Mouse (Mus musculus) left cerebral cortex, adult 2 months (tissue): ENCODE results near the gene Ggact. TPM values are rescaled to one million over a fixed set of nuclear protein-coding genes. Genes with fewer than 3 reads are reported as not detected.

Experiments used
- DNase-seq, 2 experiments: peaks; one replicate each; pipeline ENCODE4 v3.0.0; 2021 to 2022; ENCODE audit warnings: low spot score in 2 of 2, mixed read lengths in 1 of 2; ENCODE audit errors: extremely low spot score in 1 of 2
- H3K27ac ChIP-seq: fragments of 200-600 bp; 2 replicates; pipeline ENCODE4 v1.8.1; 2022
- H3K4me3 ChIP-seq: fragments of 200-600 bp; 2 replicates; pipeline ENCODE4 v1.8.1; 2022
- CTCF ChIP-seq: fragments of 200-600 bp; IDR thresholded peaks from 2 replicates; pipeline ENCODE4 v1.8.1; 2022; ENCODE audit warnings: antibody characterized with exemption, mild to moderate bottlenecking, moderate library complexity
- intact Hi-C: fragments of 180-260 bp; cut with DNase I; formaldehyde crosslinking; loops from one replicate; pipeline ENCODE4 v1.15.1; 2025
- total RNA-seq, 2 experiments: library from RNA; stranded (reverse); gene quantifications; 2 replicates each; pipeline ENCODE4 v1.2.3; 2021

Gene Ggact
- total RNA-seq, 2 experiments from 2014 or later, result 29.8 to 29.9 TPM

GRCm38 (mm10) chr14:122876723-122877122 is 36.8 kb downstream of the Ggact start:
- intact Hi-C loops, result loop anchor here (1.0 to 5.0 kb wide), 4 partner anchors 344 to 653 kb away; partner anchors contain the start of gene Pcca
- Histone ChIP-seq H3K4me3 (no peak overlapping the region), H3K27ac (no peak overlapping the region)
- TF ChIP-seq CTCF, result no peak
- DNase-seq, result no peak

DNA sequence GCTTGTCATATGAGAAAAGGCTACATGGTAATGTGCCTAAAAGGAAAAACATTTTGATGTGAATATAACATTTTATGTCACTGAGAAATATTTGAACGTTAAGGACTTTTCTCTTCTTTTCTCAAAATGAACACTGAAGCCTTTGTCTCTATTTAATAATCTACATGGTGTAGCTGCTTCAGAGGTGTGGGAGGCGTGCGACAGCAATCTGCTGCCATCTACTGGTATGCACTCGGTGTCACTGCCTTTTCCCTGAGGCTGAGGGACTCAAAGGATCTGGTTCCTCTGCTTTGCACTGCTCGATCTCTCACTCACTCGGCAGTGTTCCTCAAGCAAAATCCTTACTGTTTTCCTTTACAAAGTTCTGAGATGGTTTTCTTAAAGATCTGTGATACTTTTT is 37.4 kb downstream of the Ggact start:
- peak; percentile 99 for TF ChIP-seq CTCF
- Histone ChIP-seq H3K27ac (peak overlapping the region; percentile 84; the same call in 1 of the 2 replicates), H3K4me3 (no peak overlapping the region)
- DNase-seq, result peak; percentile 77 to 80
- intact Hi-C loops, result loop anchor here (1.0 to 5.0 kb wide), 4 partner anchors 344 to 653 kb away; partner anchors contain the start of gene Pcca

GRCm38 (mm10) chr14:122875636-122876035 is 37.9 kb downstream of the Ggact start:
- no peak for DNase-seq
- Histone ChIP-seq H3K27ac (peak overlapping the region; percentile 84), H3K4me3 (no peak overlapping the region)
- TF ChIP-seq CTCF, result no peak
- intact Hi-C loops, result loop anchor here (1.0 to 5.0 kb wide), 4 partner anchors 343 to 652 kb away; partner anchors contain the start of gene Pcca

GRCm38 (mm10) chr14:122875056-122875455 is 38.5 kb downstream of the Ggact start:
- no peak for DNase-seq
- TF ChIP-seq CTCF, result no peak
- H3K27ac ChIP-seq, result peak overlapping the region; percentile 84
- no peak overlapping the region for H3K4me3 ChIP-seq
- intact Hi-C loops, result loop anchor here (5.0 kb wide), 3 partner anchors 343 to 393 kb away; partner anchors contain the start of gene Pcca

DNA sequence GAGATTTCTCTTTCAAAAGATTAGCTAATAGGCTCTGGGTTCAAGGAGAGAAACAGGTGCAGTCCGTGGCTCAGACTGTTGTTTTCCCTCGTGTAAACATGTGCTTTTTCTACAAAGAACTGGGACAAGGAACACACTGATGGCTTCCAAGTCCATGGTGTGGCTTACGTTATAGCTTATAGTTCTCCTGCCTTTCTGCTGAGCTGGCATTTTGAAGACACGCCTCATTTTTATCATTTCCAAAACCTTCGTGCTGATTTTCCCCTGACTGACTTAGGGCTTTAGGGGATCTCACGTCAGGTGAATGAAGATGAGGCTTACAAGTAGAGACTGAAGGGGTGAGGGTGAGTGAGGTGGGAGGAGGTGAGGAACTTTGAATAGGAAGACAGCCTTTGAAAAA is 40.9 kb downstream of the Ggact start:
- TF ChIP-seq CTCF, result no peak
- intact Hi-C loops, result no loop called here
- H3K4me3 ChIP-seq, result no peak overlapping the region
- no peak overlapping the region for H3K27ac ChIP-seq
- no peak for DNase-seq

GRCm38 (mm10) chr14:122871841-122872580 is 41.5 kb downstream of the Ggact start:
- no peak for DNase-seq
- Histone ChIP-seq H3K27ac (no peak overlapping the region), H3K4me3 (no peak overlapping the region)
- no peak for TF ChIP-seq CTCF
- intact Hi-C loops, result no loop called here

DNA sequence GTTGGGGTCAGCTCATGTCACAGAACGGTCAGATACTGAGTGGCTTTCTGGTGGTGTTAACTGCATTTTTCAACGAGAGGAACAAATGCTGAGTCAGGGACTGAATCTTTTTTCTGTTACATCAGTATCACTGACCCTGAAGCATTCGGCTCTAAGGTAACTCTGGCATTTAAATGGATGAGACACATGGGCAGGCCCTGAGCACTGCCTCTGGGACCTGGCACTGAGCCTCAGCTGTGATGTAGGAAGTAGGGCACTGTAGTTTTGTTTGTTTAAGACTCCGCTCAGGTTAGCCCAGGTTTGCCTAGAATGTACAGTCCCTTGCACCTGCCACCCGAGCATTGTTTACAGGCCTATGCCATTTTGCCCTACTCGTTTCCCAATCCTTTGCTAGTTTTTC is 43.7 kb downstream of the Ggact start:
- no peak for TF ChIP-seq CTCF
- no peak overlapping the region for H3K4me3 ChIP-seq
- DNase-seq, result no peak
- no peak overlapping the region for H3K27ac ChIP-seq
- intact Hi-C loops, result no loop called here

GRCm38 (mm10) chr14:122867531-122868285 is 45.8 kb downstream of the Ggact start:
- intact Hi-C loops, result no loop called here
- TF ChIP-seq CTCF, result no peak
- Histone ChIP-seq H3K27ac (no peak overlapping the region), H3K4me3 (no peak overlapping the region)
- DNase-seq, result no peak

DNA sequence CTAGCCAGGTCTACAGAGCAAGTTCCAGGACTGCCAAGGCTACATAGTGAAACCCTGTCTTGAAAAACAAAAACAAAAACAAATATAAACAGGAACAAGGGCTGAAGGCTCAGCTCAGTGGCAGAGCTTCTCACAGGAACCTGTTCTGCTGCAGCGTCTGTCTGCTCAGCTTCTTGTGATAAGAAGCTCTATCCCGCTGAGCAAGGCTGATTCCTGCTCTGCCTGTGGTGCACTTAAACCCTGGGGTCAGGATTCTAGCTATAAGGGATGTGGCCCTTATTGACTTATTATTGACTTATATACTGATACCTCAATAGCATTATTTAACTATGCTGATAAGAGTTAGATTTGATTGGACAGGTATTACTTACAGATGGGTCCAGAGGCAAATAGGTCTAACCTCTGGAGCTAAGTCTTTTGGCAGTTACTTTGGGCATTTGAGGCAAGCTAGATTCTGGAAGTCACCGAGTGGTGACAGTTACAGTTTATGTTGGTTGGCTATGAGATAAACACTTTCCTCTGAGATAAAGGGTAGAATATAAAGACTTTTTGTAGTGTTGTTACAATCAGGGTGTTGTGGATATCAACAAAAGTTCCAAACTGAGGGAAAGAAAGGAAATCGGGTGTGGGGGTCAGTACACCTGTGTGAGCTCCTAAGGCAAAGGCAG is 48.0 kb downstream of the Ggact start:
- no peak for DNase-seq
- H3K27ac ChIP-seq, result no peak overlapping the region
- no peak overlapping the region for H3K4me3 ChIP-seq
- no peak for TF ChIP-seq CTCF
- intact Hi-C loops, result no loop called here

DNA sequence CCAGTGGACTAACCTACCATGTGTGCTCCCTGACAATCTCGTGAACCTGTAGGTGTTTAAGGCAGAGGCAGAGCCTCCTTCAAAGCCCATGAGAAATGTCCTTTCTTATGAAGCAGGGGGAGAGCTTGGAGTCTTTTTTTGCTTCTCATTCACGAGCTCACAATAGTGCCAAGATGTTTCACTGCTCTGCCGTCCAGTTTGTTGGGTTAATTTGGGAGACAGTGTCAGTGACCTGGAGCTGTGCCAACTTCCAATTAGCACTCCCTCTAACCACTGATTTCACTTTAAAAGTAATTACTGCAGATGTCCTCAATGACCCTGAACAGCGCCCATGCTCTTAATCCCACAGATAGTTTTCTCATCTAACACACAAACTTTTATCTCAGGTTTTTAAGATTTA is 50.9 kb downstream of the Ggact start:
- H3K4me3 ChIP-seq, result no peak overlapping the region
- intact Hi-C loops, result no loop called here
- DNase-seq, result no peak
- TF ChIP-seq CTCF, result no peak
- H3K27ac ChIP-seq, result no peak overlapping the region

- Histone ChIP-seq H3K27ac (no peak overlapping the region), H3K4me3 (no peak overlapping the region)
- DNase-seq, result no peak
- intact Hi-C loops, result no loop called here
- no peak for TF ChIP-seq CTCF
These were observed 53.8 kb downstream of the Ggact start for GRCm38 (mm10) chr14:122859792-122860191.
